Mouse (Mus musculus) cerebellum, adult 11 months (tissue): ENCODE results near the gene Mipol1.

Experiments
- DNase-seq: peaks from one replicate; pipeline ENCODE4 v3.0.0; 2022

Gene Mipol1

GRCm38 (mm10) chr12:57243671-57244495 lies 13.7 kb downstream of the Mipol1 start:
- no peak for DNase-seq

DNA sequence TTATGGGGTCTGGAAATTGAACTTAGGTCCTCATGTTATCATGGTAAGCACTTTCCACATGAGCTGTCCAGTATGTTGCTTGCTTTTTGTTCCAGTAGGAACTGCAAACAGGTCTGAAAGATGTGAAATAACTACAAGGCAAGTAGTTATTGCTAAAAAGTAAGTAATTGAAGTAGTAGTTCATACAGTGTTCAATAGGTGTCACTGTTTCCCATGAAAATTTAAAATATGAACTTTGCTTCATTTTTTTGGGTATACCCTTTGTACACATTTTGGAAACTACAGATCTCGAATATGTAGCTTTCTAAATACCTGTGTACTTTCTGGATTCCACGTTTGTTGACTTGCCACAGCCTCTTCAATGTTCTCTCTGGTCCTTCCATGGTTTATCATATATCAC lies 28.3 kb downstream of the Mipol1 start:
- no peak for DNase-seq

DNA sequence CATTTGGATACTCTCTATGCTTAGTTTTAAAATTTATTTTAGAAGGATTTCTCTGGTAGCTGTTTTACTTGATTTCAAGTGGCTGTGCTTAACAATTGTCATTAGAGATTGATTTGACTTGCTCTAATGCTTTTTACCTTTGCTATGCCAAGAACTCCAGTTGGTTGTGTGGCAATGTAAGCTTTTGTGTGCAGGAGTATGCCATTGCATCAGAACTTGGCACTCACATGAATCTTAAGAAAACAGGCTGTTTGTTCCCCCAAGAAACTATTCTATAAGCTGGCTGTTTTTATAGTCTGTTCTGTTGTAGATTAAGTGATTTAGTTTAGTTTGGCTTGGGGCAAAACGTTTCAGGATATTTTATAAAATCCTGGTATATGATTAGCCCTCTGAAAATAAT lies 45.2 kb downstream of the Mipol1 start:
- DNase-seq = no peak

GRCm38 (mm10) chr12:57281155-57282114 lies 51.2 kb downstream of the Mipol1 start:
- DNase-seq = no peak

DNA sequence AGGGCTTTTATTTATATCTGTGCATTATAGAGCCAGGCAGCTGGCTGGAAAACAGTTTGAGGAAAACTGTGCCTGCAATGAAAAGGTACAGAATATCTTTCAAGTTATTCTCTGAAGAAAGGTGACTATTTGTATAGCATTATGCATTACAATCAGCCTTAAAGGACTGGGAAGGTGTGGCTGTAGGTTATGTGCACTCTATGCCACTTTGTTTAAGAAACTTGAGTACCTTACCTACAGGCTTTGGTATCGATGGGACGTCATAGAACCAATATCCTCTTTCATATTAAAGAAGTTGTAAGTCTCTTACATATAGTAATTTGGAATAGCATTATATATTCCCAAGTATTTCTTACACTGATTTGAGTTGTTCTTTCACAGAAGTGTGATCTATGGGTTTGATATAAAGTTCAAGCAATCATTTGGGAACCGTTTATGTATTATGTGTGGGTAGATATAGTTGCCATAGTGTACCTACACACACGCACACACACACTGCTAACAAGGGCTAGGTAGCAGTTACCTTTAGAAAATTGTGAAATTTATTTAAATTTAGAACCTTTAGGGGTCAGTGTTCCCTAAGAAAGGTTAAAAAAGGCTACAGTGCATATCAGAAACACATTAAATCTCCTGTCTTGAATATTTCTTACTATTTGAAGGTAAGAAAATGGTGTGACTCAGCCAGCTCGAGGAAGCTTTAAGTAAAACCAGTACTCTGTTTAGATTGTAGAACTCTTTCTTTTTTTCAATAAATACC lies 55.3 kb downstream of the Mipol1 start:
- DNase-seq = no peak

DNA sequence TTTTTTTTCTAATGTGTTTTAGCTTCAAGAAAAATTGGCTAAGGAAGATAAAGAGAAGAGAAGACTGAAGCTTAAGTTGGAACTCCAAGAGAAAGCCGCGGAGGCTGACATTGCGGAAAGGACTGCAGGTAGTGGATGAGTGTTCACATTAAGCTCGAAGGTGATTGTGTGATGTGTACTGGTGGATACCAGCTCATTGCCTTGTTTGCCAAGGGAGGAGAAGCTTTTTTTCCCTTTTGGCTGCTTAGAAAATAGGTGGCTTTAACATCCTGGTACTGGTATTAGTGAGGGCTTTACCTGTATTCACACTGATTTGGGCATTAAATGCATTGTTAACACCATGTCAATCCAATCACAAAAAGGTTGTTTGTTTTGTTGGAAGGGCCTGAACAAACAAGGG lies 77.1 kb downstream of the Mipol1 start:
- no peak for DNase-seq

DNA sequence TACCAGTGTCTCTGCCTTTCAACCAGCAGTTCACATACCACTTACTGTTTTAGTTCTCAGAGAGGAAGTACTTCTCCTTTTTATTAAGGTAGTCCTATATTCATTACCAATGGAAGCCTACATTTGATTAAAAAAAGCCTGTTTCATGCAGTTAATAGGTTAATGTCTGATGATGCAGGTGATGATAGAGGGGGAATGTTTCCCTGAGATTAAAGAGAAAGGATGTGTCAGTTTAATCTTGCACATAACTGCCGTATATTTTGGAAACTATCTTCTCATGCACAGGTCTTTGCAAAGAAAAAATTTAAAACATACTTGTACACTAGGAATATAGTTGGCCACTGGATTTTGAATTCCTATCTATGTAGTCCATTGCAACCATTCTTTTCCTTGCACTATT lies 77.5 kb downstream of the Mipol1 start:
- DNase-seq = no peak

- no peak for DNase-seq
Observed at GRCm38 (mm10) chr12:57339053-57339452, 108.8 kb downstream of the Mipol1 start.

DNA sequence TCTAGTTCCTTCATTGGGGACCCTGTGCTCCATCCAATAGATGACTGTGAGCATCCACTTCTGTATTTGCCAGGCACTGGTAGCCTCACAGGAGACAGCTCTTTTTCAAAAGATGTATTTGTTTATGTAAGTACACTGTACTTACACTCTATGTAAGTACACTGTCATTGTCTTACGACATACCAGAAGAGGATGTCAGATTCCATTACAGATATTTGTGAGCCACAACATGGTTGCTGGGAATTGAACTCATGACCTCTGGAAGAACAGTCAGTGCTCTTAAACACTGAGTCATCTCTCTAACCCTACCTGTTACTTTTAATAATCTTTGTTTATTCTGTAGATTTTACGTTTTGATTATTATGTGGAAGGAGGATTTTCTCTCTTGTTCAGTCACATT lies 109.9 kb downstream of the Mipol1 start:
- DNase-seq = no peak

- no peak for DNase-seq
Observed at GRCm38 (mm10) chr12:57362732-57363131, 132.5 kb downstream of the Mipol1 start.

DNA sequence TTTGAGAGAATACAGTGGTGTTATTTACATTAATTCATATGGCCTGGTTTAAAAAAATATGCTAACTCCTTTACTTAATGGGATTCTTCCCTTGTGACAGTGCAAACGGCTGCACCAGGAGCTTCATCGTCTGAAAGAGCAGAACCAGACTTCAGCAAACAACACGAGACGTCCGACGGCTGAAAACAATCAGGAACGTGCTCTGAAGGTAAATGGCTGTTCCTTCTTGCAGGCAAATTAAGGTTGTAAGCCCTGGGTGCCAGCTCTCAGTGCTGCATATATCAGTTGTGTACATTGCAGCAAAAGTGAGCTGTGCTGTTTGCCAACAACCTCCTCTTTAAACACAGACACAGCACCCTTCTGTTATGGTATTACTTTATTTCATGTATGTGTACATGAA lies 133.8 kb downstream of the Mipol1 start:
- DNase-seq = no peak

DNA sequence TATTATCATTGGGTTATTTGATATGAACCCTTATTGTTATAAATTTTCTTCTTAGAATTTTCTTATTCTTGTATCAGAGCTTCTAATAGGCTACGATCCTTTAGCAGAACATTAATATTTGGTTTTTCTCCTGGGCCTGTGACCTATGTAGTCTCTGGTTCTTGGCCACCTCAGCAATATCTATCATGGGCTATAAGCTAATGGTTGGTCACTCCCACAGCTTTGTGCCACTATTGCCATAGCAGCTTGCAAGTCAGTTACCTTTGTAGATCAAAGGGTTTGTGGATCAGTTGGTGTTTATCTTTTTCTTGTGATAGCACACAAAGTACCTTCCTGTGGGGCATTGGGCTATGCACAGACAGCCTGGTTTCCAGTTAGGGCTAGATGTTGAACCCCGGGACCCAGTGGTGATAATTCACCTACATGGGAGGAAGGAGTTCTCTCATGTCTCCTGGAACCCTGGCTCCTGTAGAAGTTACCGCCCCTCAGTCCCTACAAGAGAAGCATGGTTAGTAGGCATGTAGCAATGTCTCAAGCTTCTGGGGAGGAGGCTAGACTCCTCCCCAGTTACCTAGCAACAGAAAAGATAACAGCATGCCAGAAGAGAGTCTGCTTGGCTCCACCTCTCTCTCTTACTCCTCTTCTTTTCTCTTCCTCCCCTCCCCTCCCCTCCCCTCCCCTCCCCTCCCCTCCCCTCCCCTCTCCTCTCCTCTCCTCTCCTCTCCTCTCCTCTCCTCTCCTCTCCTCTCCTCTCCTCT lies 141.7 kb downstream of the Mipol1 start:
- no peak for DNase-seq

GRCm38 (mm10) chr12:57382797-57383196 lies 152.6 kb downstream of the Mipol1 start:
- DNase-seq = no peak

DNA sequence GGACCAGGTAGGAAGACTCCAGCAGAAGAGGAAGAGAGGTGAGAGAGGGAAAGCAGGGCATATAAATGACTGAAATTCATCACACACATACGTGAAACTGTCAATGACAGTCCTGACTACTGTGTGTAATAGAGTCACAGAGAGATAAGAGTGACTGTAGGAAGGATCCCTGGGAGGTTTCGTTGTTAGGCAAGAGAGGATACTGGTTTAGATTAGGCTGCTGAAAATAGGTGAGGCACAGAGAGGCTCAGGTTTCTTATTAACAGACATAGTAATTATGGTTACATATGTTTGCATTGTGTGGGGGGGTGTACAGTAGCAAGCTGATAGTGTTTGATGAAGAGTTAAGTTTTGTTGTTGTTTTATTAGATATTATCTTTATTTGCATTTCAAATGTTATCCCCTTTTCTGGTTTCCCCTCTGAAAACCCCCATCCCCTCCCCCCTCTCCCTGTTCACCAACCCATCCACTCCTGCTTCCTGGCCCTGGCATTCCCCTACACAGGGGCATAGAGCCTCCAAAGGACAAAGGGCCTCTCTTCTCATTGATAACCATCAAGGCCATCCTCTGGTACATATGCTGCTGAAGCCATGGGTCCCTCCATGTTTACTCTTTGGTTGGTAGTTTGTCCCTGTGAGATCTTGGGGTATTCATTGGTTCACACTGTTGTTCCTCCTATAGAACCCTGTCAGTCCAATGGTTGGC lies 157.5 kb downstream of the Mipol1 start:
- no peak for DNase-seq

GRCm38 (mm10) chr12:57399547-57399946 lies 169.3 kb downstream of the Mipol1 start:
- DNase-seq = no peak

DNA sequence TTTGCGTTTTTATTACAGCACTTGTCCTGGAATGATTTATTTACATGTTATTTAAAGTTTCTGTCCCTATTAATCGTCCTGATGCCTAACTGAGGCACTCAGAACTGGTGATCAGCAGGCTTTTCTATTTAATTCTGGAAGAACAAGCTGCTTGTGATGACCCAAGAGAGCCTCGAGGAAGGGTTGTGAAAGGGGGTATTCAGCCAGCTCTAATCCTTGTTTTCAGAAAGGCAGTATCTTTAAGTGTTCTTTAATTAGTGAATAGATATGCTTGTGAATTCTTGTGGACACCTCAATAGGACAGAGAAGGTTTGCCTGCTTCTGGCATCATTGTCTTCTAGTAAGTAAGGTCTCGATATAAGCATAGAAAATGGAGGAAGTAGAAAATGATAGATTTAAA lies 170.0 kb downstream of the Mipol1 start:
- DNase-seq = no peak

- DNase-seq = no peak
Observed at GRCm38 (mm10) chr12:57401126-57401525, 170.9 kb downstream of the Mipol1 start.

DNA sequence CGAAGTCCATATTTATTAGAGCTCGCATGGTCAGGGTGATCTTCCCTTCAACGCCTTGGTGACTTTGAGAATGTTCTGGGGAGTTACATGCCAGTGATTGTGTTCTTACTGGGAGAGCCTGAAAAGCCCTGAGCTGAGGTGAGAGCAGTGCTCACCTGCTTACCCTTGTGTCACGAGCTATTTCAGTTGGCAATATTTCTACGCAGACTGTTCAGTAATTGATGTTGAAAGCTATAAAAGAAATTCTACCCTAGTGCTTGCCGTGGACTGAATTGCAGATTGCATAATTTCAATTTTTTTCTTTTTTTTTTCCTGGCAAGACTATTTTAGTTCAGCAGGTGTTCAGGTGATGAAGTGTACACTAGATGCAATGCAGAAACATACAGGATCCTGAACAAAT lies 172.1 kb downstream of the Mipol1 start:
- no peak for DNase-seq

GRCm38 (mm10) chr12:57409976-57410375 lies 179.7 kb downstream of the Mipol1 start:
- no peak for DNase-seq

GRCm38 (mm10) chr12:57413833-57414232 lies 183.6 kb downstream of the Mipol1 start:
- no peak for DNase-seq

- DNase-seq = no peak
Observed at GRCm38 (mm10) chr12:57424902-57425301, 194.7 kb downstream of the Mipol1 start.

DNA sequence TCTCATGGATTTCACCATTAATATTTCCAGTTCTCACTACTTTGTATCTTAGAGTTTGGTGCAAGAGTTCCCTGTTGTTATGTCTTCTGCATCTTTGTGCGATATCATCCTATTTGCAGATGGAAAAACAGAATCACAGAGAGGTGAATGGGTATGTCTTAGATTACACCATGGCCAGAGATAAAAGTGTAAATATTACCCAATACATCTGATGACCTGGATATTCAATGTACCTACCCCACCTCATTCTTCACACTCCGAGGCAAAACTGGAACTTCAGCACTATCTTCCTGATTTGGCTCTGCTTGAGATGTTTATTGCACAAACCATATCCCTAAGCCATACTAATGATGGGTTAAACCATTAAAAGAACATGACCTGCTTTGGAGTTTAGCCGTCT lies 198.0 kb downstream of the Mipol1 start:
- no peak for DNase-seq
